Mouse (Mus musculus): ENCODE data around the gene Gucy2e.
A peak's percentile ranks its signal among the peaks of the same experiment; 100 is the strongest.

Gucy2e gene

GRCm38 (mm10) chr11:69236061-69236925, 543 bp downstream of the Gucy2e start:
- DNase-seq (ENCODE audit: low spot score) = no peak

DNA sequence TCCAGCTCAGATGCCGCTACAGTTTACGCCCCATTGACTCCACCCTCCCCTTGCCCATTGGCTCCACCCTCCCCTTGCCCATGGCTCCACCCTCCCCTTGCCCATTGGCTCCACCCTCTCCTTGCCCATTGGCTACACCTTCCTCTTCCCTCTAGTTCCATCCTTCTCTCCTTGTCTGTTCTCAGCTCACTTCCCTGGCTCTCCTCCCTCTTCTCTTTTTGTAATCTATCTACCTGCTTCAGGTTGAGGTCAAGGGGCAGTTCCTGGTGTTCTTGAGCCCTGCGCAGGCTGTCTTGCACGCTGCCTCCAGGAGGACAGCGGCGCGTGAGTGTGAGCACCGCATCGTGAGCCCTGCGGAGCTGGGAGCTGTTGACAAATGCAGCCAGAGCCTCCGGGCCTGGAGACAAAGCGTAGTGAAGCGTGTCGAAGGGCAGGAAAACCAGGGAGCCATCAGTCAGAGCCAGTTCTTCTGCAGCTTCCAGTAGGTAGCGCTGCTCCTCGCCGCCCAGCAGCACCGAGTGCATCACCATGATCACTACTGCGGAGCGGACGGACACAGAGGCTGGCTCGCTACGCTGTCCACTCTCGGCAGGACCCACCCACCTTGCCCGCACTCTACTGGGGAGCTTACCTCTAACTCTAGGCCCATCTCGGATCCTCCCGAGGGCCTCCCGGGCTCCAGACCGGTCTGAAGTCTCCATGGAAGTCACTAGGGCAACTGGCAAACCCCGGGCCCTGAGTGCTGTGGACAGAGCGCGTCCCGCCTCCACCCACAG, 1.4 kb downstream of the Gucy2e start:
- peak; percentile 13 for DNase-seq (ENCODE audit: low spot score)

GRCm38 (mm10) chr11:69233141-69233540, 3.7 kb downstream of the Gucy2e start:
- no peak for DNase-seq (ENCODE audit: low spot score)

DNA sequence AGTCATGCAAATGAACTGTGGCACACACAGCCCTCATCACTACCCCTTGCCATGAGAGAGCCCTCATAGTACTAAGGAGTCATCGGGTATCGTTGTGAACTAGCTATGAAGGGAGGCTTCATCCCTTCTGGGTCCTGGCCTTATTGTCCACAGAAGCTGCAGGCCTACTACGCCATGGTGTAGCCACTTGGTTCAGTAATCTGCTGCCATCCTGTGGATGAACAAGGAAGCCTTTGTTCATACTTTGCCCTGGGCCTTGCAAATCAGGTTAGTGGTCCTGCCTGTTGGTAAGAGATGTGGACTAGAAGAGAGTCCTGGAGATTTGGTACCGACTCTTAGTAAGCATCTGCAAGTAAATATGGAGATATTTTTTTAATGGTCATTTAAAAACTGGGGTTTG, 6.4 kb downstream of the Gucy2e start:
- DNase-seq (ENCODE audit: low spot score) = no peak

GRCm38 (mm10) chr11:69225715-69226114, 11.1 kb downstream of the Gucy2e start:
- no peak for DNase-seq (ENCODE audit: low spot score)

DNA sequence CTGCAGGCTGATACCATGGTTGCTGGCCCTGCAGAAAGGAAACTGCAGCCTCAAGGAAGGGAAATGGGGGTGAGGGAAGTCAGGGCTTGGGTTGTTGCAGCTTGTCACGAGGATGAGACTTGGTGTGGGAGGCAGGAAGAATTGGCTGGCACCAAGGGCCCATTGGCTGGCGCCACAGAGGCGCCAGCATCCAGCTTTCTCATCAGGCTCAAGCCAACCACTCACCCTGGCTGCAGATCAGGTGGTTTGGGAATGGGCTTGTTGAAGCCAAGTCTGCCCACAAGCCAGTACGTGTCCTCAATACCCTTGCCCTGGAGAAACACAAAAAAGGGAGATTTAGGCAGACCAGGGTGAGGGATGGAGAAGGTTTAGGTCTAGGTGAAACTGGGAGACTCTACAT, 13.7 kb downstream of the Gucy2e start:
- no peak for DNase-seq (ENCODE audit: low spot score)

- no peak for DNase-seq (ENCODE audit: low spot score)
Observed at GRCm38 (mm10) chr11:69221070-69221469, 15.8 kb downstream of the Gucy2e start.

- no peak for DNase-seq (ENCODE audit: low spot score)
Observed at GRCm38 (mm10) chr11:69218661-69219060, 18.2 kb downstream of the Gucy2e start.

- DNase-seq (ENCODE audit: low spot score) = no peak
Observed at GRCm38 (mm10) chr11:69217411-69217810, 19.4 kb downstream of the Gucy2e start.

DNA sequence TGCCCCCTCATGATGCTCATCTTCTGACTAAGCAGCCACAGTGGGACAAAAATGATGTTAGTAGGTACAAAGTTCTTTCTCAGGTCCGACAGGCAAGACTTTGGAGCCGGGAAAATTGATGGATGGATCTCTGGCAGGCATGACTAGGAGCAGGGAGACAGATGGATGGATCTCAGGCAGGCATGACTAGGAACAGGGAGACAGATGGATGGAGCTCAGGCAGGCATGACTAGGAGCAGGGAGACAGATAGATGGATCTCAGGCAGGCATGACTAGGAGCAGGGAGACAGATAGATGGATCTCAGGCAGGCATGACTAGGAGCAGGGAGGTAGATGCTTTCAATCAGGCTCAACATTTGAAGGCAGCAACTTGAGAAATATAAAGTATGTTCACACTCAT, 25.4 kb downstream of the Gucy2e start:
- no peak for DNase-seq (ENCODE audit: low spot score)

DNA sequence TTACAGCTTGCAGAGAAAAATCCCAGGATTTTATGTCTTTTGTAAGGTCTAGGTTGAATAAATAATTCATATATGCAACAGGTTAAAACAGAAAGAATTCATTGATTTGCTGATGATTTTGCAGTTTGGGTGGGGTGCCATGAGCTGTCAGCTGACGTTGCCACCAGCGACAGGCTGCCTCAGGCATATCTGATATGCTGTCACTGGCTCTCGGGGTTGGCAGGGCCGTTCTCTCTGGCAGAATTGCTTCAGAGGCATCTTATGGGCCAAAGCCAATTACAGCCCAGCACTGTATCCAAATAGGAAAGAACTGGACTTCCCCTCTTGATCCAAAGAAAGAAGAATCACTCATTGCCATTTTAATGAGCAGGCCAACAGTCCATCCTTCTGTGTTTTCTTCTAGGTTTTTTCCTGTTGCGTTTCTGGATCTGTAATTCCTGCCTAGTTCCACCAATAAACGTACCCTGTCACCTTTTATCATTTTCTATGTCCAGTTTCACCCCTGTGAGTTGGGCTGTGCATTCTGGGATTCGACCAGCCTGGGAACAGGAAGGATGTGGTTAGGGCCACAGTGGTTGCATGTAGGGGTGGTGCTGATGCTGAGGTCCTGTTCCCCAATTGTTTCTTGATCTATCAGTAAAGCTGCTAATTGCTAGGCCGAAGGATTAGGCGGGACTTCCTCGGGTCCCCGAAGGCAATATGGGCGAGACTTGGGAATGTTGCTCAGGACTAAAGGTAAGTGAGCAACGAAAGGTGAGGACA, 34.2 kb downstream of the Gucy2e start:
- DNase-seq (ENCODE audit: low spot score) = no peak

DNA sequence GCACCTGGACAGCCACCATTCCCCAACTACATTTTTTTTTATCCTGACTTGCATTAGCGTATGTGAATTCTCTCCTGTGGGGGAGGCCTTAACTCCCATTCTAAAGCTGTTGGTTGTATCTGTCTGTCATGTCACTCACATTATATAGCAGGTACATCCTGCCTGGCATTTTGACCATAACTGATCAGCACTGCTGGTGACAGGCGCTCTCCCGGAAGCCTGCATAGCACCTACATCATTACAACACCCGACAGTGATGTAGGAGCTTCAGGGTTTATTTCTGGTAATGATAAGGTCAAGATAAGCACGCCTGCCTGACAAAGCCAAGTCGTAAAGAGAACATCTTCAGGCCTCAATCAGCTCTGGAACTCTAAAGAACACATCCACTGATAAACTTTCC, 36.6 kb downstream of the Gucy2e start:
- DNase-seq (ENCODE audit: low spot score) = no peak

GRCm38 (mm10) chr11:69199251-69199650, 37.6 kb downstream of the Gucy2e start:
- no peak for DNase-seq (ENCODE audit: low spot score)

DNA sequence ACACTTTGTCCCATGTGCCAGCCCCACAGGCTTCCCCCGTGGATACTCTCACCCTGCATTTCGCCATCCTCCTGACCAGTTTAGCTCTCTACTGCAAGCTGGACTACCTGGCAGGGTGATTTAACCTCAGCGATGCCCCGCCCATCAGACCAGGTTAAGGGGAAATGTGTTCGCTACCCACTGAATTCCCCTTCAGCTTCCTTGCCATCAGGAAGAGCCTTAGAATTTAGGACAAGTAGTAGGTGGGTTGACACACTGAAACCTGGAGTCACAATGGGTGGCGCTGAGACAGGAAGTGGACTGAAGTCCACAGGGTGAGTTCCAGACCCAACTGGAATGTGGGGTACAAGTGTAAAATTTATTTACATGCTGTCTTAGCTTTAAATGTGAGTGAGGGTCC, 39.1 kb downstream of the Gucy2e start, which contains the start of gene Alox8:
TSS of gene Alox8 (minus strand) at position 101 of the 400 bp plus-strand sequence.
- DNase-seq (ENCODE audit: low spot score) = no peak

DNA sequence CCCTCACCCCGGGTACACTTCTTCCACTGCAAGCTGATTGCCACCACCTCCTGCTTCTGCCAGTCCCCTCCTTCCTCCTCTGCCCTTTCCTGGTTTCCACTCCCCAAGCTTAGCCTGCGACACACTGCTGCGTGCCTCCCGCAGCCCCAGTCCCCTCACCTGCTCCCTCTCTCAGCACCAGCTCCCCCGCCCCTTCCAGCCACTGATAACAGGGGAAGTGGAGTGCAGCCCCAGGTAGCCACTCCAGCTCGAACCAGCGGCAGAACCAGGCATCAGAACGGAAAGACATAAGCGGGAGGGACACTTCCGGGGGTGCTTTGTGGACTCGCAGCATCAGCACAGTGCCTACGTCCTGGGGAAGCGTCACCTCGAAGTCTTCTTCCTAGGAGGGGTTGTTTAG, 39.6 kb downstream of the Gucy2e start:
- no peak for DNase-seq (ENCODE audit: low spot score)

GRCm38 (mm10) chr11:69196766-69197165, 40.1 kb downstream of the Gucy2e start:
- DNase-seq (ENCODE audit: low spot score) = no peak

DNA sequence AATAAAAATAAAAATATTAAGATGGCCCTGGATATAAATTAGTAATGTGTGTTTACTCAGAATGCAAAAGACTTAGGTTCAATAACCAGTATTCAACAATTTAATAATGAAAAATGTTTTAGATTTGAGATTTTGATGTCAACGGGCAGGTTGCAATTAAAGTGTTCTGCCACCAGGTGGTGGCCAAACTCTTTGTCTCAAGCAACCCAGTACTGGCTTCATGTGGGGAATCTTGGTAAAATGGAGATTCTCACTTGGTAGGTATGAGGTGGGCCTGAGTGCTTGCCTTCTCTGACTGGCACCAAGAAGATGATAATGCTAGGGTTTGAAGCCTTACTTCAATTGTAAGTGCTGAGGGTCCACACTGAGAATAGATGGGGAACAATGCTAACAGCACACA, 44.0 kb downstream of the Gucy2e start:
- no peak for DNase-seq (ENCODE audit: low spot score)

- no peak for DNase-seq (ENCODE audit: low spot score)
Observed at GRCm38 (mm10) chr11:69185936-69186335, 50.9 kb downstream of the Gucy2e start.

DNA sequence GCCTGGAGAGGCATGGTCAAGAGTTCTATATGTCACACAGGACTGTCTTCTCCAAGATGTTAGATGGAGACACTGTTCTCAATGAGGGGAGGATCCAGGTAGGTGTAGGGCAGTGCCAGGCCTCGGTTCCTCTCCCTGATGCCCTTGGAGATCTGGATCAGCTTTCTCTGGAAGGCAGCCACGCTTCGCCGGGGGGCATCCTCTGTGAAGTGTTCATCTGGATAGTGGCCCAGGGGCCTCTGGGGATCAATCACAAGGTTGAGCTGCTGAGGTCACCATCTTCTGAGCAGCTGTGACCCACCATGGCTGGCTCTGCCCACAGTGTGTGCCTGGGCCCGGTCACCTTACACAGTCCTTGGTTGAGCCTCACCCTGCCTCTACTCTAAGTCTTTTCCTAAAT, 51.8 kb downstream of the Gucy2e start:
- no peak for DNase-seq (ENCODE audit: low spot score)

DNA sequence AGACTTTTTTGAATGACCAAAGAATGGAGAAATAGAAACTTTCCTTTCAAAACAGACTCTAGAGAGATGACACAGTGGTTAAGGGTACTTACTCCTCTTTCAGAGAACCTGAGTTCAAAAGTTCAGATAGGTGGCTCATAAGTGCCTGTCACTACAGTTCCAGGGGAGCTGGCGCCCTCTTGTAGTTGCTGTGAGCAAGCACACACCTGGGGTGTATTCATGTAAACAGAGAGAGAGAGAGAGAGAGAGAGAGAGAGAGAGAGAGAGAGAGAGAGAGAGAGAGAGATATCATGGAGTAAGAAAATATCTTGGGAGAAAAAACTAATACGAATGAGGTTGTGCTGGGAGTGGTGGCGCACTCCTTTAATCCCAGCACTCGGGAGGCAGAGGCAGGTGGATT, 56.7 kb downstream of the Gucy2e start:
- DNase-seq (ENCODE audit: low spot score) = no peak

GRCm38 (mm10) chr11:69179512-69179911, 57.3 kb downstream of the Gucy2e start:
- DNase-seq (ENCODE audit: low spot score) = no peak

DNA sequence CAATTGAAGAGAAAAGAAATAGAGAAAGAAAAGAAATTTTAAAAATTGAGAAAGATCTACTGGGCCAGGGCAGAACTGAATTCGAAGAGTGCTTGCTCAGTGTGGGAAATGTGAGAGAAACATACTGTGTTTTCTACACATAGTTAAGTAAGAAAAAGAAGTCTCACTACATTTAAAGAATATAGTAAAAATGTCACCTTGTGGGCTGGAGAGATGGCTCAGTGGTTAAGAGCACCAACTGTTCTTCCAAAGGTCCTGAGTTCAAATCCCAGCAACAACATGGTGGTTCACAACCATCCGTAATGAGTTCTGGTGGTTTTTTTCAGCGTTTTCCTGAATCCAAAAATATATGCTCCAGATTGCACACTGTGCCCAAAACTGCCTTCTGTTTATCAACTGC, 58.3 kb downstream of the Gucy2e start:
- DNase-seq (ENCODE audit: low spot score) = no peak

DNA sequence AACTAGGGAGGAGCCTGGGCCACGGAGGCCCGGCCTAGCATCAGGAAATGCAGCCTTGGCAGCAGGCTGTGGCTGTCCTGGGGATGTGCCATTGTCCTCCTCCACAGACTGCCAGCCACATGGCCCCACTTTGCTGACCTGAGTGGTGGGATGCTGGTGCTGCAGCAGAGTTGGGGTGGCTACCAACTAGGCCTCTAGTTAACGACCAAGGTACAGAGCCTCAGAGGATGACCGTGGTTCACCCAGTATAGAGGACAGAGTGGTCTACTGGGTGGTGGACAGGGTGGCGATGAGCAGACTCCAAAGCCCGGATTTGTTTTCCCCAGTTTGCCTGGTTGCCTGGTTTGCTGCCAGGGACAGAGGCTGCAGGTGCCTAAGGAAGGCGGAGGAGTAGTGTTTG, 62.1 kb downstream of the Gucy2e start:
- DNase-seq (ENCODE audit: low spot score) = no peak
